Mouse (Mus musculus) bone marrow macrophage, adult 2 months (primary cell): ENCODE measurements around the gene Ubac1. TPM values are rescaled to one million over a fixed set of nuclear protein-coding genes. Genes with fewer than 3 reads are reported as not detected.
A peak's percentile ranks its signal among the peaks of the same experiment; 100 is the strongest.

Experiments
- H3K27ac ChIP-seq: 2 replicates; pipeline ENCODE4 v1.5.1; 2012; ENCODE audit warnings: low read depth, low read length; ENCODE audit not compliant: insufficient read depth
- H3K4me1 ChIP-seq: 2 replicates; pipeline ENCODE4 v1.6.1; 2012; ENCODE audit warnings: low read length; ENCODE audit not compliant: control insufficient read depth, insufficient read depth
- H3K4me3 ChIP-seq: 2 replicates; pipeline ENCODE4 v1.5.1; 2012; ENCODE audit warnings: mild to moderate bottlenecking, low read length, moderate library complexity; ENCODE audit not compliant: insufficient read depth
- CTCF ChIP-seq: IDR thresholded peaks from 2 replicates; pipeline ENCODE4 v1.5.1; 2012; ENCODE audit warnings: low read depth, mild to moderate bottlenecking, low read length, moderate library complexity
- POLR2A ChIP-seq: IDR thresholded peaks from 2 replicates; pipeline ENCODE4 v1.6.1; 2012; ENCODE audit warnings: mild to moderate bottlenecking, low read depth, low read length, borderline replicate concordance
- polyA plus RNA-seq: library from polyadenylated mRNA; stranded (reverse); fragments of >200 nt; gene quantifications from 2 replicates; pipeline ENCODE4 v1.2.4, GENCODE M21; 2012; ENCODE audit not compliant: missing spikeins, insufficient read depth, insufficient read length

Gene Ubac1
- polyA plus RNA-seq, 1 experiment = 42.9 TPM

DNA sequence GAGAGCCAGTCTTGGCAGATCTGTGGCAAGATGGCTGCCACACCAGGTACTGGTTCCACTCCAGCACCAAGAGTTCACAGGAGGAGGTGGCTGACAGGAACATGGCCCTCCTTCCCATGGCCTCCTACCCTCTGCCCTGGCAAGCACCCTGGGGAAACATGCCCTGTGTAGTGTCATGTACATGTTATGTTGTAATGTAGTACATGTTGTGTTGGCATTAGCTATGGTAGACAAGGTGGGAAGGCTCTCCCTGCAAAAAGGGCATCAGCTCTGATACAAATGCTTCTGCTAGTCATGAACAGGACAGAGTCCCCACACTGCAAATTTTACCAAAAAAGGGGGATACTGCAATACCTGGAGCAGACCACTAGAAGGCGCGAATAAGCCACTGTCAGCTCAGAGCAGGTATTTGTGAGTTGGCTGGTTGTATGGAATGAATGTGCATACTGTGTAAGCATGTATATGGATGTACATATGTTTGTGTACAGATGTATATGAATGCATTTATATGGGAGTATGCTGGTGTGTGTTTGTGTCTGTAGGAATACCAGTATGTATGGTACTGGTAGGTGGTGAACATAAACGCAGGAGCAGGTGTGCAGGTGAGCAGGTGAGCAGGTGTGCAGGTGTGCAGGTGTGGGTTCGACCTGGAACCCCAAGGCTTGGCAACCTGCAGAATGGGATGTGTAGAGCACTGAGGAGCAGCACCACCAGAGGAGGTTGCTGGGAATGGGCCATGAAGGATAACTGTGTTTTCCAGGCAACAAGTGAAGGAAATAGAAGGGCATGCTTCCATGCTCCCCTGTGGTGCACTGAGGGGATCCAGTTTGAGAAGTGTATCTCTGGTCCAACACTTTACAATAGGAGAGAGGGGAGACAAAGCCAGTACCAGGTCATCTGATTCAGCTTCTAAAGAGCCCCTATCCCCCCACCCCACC lies 2.9 kb upstream of the Ubac1 start:
- Histone ChIP-seq H3K27ac (no peak overlapping the region), H3K4me3 (no peak overlapping the region), H3K4me1 (peaks cover 21% of the 10 kb centered on the region)
- TF ChIP-seq POLR2A (no peak), CTCF (no peak)

DNA sequence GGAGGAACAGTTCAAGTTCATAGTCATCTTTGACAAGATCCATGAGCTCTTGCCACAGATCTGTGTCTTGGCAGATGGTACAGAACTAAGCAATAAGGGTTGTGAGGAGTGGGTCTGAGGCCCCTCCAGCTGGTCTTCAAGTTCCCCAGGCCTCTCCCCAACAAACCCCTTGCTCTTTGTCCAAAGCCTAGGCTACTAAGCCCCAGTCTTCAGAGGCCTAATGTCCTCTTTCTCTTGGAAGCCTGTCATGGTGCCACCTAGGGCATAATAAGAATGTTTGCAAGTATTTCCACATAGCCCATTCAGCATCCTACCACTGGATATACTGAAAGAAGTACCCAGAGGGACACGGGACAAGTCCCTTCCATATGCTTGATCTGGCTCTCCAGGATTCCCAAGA lies 1.1 kb upstream of the Ubac1 start:
- TF ChIP-seq POLR2A (no peak), CTCF (no peak)
- Histone ChIP-seq H3K27ac (no peak overlapping the region), H3K4me3 (no peak overlapping the region), H3K4me1 (peaks cover 28% of the 10 kb centered on the region)

DNA sequence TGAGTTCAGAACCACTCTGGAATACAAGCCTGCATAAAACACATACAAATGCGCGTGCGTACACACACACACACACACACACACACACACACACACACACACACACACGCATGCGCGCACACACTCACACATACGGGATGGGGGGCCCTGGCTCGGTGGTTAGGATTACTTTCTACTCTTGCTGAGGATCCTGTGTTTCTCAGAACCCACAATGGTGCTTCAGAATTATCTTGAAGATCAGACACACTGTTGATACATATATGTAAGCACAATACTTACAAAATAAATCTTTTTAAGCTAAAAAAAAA lies 665 bp upstream of the Ubac1 start:
- Histone ChIP-seq H3K4me3 (peak overlapping the region; percentile 52; the same call in 1 of the 2 replicates), H3K4me1 (peaks cover 30% of the 10 kb centered on the region), H3K27ac (no peak overlapping the region)
- TF ChIP-seq POLR2A (no peak), CTCF (no peak)

DNA sequence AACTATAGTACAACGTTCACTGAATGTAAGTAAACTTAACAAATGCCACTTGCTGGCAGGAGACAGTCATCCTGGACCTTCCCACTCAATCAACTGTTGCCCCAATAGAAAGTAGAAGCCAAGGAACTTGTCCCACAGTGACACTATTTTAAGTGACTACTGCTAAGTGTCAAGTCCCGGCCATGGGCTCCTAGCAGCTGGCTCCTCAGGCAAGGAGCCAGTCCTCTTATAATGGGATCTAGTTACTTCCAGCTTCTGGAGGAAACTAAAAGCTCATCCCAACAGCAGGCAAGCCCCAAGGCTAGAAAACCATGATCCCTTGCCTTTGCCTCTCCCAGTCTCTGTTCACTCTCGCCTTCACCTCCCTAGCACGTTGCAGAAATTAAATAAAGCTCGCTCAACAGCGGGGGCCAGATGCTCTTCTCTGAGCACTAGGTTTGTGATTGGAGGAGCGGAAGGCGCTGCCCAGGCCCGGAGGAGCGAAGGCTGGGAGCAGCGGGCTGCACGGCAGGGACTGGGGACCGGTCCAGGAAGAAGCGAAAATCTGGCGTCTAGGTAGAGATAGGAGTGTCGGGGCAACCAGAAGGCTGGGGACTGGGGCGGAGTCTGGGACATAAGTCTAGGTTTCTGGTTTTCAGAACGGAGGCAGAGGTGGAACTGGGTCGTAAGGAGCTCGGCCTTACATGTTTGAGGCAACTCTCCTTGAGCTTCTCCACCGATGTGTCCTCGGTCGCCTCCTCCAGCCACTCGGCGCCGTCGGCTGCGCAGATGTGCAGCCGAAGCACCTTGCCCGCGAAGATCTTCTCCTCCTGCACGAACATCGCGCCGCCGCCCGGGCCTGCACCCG lies 610 bp downstream of the Ubac1 start:
- Histone ChIP-seq H3K4me1 (peaks cover 25% of the 10 kb centered on the region), H3K27ac (peak overlapping the region; percentile 73), H3K4me3 (peak overlapping the region; percentile 91)
- TF ChIP-seq CTCF (no peak), POLR2A (no peak)

DNA sequence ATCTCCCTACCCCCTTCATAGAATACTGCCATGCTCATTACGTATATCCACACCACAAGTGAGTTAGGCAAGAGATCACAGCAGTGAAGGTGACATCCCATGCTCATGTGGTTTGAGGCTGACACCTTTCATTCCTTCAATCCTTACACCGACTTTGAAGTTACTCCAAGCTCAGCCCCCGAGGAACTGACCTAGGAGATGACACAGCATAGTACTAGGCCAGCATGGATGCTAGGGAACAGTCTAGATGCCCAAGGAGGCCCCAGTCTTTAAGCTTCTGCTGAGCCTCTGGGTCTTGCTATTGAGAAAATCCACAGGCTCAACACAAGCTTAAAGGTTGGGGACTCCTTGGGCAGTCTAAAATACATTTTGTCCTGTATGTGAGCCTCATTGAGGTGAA lies 1.6 kb downstream of the Ubac1 start:
- H3K4me1 ChIP-seq = peaks cover 20% of the 10 kb centered on the region
- no peak overlapping the region for H3K27ac ChIP-seq
- TF ChIP-seq POLR2A (no peak), CTCF (no peak)
- peak overlapping the region; percentile 91; the same call in 1 of the 2 replicates for H3K4me3 ChIP-seq

DNA sequence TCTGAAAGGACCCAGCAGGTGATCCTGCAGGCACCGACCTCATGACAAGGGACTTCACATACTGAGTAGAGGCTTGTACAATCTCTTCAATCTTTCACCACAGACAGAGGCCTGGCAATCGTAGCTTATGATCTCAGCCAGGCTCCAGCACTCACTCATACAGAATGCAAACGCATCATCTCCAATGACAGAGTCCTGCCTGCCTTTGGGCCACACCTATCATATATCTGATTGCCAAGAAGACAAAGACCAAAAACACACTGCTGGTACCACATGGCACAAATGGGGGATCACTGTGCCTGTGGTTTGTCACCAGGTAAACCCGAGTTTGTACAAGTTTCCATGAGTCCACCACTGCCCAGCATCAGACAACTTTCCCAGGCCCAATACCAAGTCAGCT lies 4.2 kb downstream of the Ubac1 start:
- TF ChIP-seq CTCF = no peak
- TF ChIP-seq POLR2A = no peak
- Histone ChIP-seq H3K4me1 (peaks cover 20% of the 10 kb centered on the region), H3K27ac (no peak overlapping the region), H3K4me3 (no peak overlapping the region)

DNA sequence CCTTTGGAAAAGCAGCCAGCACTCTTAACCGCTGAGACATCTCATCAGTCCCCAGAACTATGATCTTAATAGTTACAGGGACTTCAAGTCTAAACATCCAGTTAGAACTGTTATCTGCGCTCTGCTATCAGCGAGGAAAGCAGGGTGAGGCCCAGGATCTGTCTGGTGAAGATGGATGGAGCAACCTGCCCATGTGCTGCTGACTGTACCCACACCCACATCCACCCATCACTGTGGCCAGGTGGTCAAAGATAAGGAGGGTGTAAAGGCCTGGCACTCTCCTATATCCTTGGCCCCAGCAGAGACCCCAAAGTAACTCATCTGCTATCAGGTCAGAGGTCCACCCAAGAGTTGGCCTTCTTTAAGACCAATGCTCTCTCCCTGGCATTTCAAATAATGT lies 7.9 kb downstream of the Ubac1 start:
- Histone ChIP-seq H3K4me3 (no peak overlapping the region), H3K4me1 (peaks cover 8% of the 10 kb centered on the region), H3K27ac (no peak overlapping the region)
- TF ChIP-seq CTCF = no peak
- no peak for TF ChIP-seq POLR2A

DNA sequence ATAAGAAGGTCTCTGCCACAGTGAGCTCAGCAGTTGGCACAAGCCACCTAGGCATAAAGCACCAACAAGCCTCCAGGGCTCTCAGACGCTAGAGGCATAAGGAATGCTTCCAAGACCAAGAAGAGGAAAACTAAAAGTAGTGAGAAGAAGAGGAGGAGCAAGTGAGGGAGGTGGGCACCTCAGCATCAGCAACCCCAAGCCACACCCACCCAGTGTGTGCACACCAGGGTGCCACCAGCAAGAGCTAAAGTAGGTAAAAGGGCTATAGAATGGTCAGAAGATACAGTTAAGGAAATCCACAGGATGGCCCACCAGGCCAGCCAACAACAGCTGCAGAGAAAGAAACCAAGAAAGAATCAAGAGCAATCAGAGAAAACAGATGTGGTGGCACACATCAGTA lies 10.1 kb downstream of the Ubac1 start:
- no peaks in the 10 kb centered on the region for H3K4me1 ChIP-seq
- TF ChIP-seq POLR2A = no peak
- TF ChIP-seq CTCF = no peak
- H3K27ac ChIP-seq = no peak overlapping the region
- H3K4me3 ChIP-seq = no peak overlapping the region

DNA sequence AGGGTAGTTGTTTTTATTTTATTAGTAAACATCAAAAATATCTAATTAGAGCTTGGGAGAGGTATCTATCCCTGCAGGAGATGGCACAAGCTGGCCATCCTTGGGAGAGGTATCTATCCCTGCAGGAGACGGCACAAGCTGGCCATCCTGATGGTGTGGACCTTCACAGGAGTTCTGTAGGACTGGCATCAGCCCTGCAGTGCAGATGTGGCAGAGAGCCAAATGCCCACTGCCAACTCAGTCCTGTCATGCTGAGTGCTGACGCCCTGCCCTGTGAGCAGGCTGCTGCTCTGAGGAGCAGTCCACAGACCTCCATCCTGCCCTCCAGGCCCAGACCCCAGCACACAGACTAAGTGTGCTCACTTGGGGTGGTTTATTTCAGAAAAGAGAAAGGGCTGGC lies 19.5 kb downstream of the Ubac1 start:
- no peaks in the 10 kb centered on the region for H3K4me1 ChIP-seq
- no peak overlapping the region for H3K27ac ChIP-seq
- no peak overlapping the region for H3K4me3 ChIP-seq
- no peak for TF ChIP-seq POLR2A
- TF ChIP-seq CTCF = no peak

DNA sequence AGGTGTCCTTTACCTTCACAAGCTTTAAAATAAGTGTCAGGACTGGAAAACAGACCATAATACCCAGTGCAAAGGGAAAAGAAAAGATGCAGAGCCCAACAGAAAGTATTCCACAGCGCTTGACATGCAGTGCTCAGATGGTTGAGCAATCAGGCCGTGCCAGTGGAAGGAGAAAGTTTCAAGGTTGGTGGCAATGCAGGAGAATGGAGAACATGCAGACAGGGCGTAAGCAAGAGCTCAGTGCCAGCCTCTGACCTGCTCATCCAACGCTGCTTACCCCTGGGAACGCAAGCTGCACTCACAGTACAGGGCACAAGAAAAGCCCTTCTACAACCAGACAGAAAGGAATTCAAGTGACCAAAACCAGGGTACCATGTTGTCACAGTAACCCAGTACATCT lies 20.4 kb downstream of the Ubac1 start:
- Histone ChIP-seq H3K27ac (no peak overlapping the region), H3K4me1 (no peaks in the 10 kb centered on the region), H3K4me3 (no peak overlapping the region)
- TF ChIP-seq CTCF (no peak), POLR2A (no peak)
